Mouse (Mus musculus) urinary bladder, postnatal 14 days (tissue): ENCODE measurements around the gene Cltc.
A peak's percentile ranks its signal among the peaks of the same experiment; 100 is the strongest.
"Not testable (repeated sequence)": the region's sequence is repeated elsewhere in the genome, so short reads cannot be mapped to it uniquely, and the experiment has no call there.

ENCODE experiments used
- DNase-seq: peaks from one replicate; pipeline ENCODE4 v3.0.0; 2021; ENCODE audit warnings: low spot score

The Cltc gene

DNA sequence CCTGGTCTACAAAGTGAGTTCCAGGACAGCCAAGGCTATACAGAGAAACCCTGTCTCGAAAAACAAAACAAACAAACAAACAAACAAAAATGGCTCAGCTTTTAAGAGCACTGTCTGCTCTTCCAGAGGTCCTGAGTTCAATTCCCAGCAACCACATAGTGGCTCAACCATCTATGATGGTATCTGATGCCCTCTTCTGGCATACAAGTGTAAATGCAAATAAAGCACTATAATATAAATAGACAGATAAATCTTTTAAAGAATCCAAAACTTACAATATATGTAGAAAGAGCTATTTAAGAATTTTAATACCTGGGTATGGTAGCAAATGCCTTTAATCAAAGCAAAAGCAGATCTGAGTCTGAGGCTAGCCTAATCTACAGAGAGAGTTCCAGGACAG is 19.1 kb downstream of the Cltc start:
- DNase-seq, result not testable (repeated sequence)

- no peak for DNase-seq
These were observed 19.9 kb downstream of the Cltc start for GRCm38 (mm10) chr11:86737301-86738000.

DNA sequence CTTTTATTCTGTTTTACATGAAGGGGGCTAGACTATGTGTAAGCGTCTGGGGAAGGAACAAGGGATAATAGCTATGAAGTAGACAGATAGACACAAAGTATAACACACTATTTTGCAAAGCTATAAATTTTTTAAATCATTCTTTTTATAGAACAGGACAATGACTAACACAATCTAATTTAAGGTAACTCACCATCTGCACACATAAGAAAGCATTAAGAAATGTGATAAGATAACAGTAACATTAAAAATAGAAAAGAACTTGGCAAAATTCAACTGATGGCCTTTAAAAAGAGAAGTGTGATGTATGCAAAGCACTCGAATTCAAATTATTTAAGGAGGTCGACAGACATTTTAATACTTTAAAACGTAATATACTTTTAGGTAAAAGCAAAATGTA is 22.4 kb downstream of the Cltc start:
- no peak for DNase-seq

DNA sequence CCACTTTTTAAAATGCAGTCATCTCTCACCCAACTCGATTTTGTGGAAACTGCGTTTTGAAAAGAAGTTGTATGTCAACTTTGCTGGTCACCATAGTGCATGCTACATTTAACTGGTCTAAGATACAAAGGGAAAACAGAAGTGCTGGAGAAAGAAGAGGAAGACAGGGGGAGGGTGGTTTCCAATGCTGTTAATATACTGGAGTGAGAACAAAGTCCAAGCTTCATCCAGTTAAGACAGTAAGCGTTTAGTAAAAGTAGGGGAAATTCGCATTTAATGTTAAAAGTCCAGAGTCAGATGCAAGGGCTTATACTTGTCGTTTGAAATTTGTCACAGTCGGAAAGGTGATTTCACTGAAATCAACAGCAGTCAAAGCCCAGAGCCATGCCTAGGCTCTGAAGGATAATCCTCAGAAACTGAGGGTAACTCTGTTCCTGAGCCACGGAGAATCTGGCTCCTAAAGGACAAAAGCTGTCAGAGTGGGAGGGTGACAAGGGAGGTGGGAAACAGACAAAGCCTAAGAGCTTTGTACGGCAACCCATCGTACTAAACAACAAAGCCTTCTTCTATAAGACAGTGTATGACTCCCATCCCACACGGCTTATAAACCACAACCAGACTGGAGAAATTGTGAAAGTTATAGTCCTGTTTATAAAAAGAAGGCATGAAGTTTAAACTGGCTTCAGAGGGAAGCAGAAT is 23.0 kb downstream of the Cltc start:
- no peak for DNase-seq

DNA sequence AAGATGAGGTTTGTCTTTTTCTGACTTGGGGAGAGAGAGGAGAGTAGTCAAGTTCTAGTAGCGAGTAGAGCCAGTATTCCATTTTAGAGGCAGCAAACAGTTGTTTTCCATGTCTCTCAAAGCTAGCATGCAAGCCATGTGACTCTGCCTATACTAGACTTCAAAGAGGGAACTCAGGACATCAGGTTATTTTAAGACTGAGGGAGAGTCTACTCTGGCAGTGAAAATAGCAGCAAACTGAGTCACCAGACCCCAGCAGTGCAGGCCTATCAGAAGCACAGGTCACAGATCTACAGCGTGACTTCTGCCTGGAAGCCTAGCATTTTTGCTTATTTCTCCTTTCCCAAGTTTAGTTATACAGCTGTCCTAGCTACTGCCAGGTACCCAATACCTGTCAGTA is 25.9 kb downstream of the Cltc start:
- no peak for DNase-seq

- DNase-seq, result no peak
These were observed 31.8 kb downstream of the Cltc start for GRCm38 (mm10) chr11:86725607-86726006.

DNA sequence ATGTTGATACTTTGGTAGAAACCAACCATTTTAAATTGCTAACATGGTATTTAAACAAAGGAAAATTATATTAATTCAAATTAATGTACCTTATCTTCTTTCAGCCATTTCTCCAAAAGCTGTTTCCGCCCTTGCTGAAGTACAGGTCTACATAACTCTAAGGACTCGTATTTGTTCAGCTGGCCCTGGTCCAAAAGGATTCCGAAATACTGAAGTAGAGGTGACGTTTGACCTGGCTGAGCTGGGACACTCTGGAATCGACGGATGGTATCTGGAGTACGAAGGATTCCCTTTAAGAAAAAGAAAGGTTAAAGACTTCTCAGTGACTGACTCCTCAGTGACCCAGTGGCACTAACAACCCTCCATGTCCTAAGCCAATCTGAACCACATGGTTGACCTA is 32.4 kb downstream of the Cltc start:
- DNase-seq, result no peak

- no peak for DNase-seq
These were observed 33.4 kb downstream of the Cltc start for GRCm38 (mm10) chr11:86724004-86724403.

GRCm38 (mm10) chr11:86719390-86719789 is 38.0 kb downstream of the Cltc start:
- no peak for DNase-seq

DNA sequence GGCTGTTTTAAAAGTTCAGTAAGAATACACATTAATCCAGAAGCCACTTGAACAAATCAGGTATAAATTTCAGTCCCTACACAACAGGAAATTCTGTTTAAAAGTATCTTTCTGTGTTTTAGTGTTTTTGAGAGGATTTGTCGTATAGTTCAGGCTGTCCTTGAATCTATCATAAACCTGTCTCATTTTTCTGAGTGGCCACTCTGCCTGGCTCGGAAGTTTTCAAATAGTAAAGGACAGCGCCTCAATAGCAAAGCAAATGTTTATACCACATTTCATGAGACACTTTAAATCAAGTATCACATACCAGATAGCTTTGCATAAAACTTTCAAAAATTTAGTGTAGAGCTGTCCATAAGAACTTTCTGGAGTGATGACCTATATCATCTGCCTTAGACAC is 39.0 kb downstream of the Cltc start:
- no peak for DNase-seq

- DNase-seq, result no peak
These were observed 39.9 kb downstream of the Cltc start for GRCm38 (mm10) chr11:86717306-86718065.

- no peak for DNase-seq
These were observed 42.8 kb downstream of the Cltc start for GRCm38 (mm10) chr11:86714606-86715005.

DNA sequence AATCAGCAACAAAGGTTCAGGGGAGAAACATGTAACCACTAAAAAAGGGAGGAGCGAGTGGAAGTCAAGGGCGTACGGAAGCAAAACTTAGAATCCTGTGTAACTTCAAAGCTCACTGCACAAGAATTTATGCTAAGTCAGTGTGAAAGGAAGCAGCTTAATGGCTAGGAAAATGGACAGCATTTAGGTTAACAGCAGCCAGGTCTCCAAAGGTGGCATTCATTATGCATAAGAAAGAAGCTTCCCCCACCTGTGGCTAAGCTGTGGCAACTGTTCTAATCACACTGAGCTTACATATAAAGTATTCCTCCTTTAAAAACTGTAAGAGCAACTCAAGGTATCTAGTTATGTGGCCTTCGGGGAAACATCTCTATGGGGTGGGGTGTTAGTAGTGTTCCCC is 56.2 kb downstream of the Cltc start:
- DNase-seq, result no peak

- DNase-seq, result no peak
These were observed 61.9 kb downstream of the Cltc start for GRCm38 (mm10) chr11:86695461-86695860.

GRCm38 (mm10) chr11:86692546-86692945 is 64.8 kb downstream of the Cltc start:
- no peak for DNase-seq

- DNase-seq, result no peak
These were observed 65.4 kb downstream of the Cltc start for GRCm38 (mm10) chr11:86691956-86692355.

DNA sequence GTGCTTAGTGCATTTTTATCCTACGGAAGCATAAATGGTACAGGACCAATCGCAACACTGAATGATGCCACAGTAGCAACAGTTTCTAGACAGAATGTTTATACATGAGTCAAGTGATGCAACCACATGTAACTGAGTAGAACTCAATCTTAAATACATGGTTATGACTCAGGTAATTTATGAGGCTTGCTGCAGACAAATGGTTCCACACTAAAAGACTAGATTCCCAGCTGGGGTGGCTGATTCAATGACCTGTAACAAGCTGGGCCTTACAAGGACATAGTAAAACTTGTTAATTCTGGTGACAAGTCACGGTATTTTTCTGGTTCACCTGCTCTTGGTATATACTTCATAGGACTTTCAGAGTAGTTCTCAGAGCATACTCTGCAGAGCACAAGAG is 65.9 kb downstream of the Cltc start:
- DNase-seq, result no peak

DNA sequence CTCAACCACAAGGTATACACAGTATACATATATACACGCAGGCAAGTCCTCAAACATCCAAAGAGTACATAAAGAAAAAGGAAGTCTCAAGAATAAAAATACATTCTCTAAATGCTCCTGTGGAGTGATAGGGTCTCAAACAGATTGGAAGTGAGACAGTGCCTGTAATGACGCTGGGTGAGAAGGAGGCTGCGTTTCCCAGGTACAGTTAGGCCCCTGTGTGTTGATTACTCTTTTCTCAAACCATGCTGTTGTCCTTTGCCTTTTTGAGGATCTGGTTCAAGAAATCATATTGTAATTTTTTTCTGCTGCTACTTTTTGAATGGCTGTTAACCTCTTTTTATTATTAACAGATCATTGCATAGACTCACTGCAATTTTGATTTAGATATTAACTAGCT is 67.0 kb downstream of the Cltc start:
- no peak for DNase-seq

DNA sequence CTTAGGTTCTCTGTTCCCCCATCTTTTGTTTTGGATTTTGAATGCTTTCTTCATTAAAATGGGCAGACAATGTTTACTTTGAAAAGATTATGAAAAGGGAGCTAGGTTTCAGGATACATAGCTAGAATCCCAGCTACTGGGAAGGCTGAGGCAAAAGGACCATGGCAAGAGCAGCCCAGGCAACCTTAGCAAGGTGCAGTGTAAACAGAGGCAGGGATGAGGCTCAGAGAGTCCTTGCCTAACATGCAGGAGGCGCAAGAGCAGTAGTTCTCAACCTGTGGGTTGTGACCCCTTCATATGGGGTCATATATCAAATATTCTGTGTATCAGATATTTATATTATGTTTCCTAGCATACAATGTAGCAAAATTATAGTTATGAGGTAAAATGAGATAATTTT is 72.0 kb downstream of the Cltc start:
- DNase-seq, result no peak

DNA sequence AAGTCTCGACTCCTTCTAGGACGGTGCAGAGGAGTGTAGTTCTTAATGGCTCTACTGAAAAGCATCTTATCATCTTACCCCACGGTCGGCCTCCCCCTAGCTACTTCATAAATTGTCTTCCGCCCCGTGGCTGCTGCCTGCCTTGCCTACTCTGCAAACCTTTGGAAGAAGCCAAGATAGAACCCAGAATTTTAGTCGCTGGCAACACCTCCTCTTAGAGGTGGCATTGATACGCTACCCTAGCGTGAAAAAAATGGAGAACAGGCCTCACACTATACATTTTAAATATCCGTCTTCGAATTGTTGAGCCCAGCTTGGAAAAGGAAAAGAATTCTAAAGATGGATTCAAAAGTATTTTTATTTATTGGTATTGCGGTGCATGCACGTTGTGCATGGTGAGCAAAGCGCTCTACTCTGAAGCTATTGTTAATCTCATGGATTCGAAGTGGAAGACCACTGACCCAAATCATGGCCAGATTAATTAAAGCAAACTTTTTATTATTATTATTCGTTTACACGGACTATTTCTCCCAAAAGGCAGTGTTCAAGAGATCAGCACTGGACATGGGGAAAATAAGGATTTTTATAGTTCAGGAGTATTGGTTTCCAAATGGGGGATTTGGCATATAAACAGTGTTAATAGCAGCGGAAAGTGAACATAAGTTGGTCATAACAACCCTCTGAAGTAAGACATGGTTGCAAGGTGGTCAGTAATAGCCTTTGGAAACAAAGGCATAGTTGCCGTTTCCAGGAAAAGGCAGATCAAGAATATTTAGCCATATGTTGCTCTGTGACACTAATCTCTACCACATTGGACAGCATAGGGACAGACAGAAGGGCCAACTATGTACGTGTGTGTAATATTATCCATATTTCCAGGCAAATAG is 73.0 kb downstream of the Cltc start:
- no peak for DNase-seq

GRCm38 (mm10) chr11:86683395-86684125 is 73.8 kb downstream of the Cltc start, which contains the start of the genes Vmp1 and Ptrh2:
Gene Vmp1 (minus strand): TSS chr11:86683836.
Gene Ptrh2 (plus strand): TSS chr11:86683985.
- DNase-seq, result peak; percentile 92
